Mouse (Mus musculus): Measurements from ENCODE around the gene Ifnlr1.

DNA sequence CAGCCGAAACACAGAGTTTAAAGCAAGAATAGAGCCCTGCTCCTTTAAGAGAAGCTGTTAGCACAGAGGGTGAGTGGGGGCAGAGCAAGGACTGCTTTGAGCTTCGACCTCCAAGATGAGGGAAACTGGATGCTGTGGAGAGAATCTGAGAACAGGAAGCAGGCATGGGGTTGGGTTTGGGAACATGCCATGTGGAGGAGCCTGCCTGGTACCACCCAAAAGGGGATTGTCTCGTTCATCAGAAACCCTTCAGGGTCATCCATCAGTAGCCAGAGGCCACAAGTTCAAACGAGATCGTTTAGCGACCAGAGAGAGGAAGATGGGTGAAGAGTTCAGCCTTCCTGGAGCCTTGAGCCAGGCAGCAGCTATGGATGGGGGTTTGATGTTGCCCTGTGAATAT lies 57.4 kb downstream of the Ifnlr1 start:
- TF ChIP-seq POLR2A (IDR thresholded peaks at IDR 0.05; ENCODE audit: low read depth, low read length) (no peak), CTCF (conservative IDR thresholded peaks at IDR 0.05; ENCODE audit: insufficient read depth, insufficient read length, low read depth, low read length) (no peak)
